Mouse (Mus musculus) retina, postnatal 1 day (tissue): ENCODE measurements around the gene Ush2a.

Experiments used
- DNase-seq: peaks from one replicate; pipeline ENCODE4 v3.0.0-alpha.2; 2012

The Ush2a gene

DNA sequence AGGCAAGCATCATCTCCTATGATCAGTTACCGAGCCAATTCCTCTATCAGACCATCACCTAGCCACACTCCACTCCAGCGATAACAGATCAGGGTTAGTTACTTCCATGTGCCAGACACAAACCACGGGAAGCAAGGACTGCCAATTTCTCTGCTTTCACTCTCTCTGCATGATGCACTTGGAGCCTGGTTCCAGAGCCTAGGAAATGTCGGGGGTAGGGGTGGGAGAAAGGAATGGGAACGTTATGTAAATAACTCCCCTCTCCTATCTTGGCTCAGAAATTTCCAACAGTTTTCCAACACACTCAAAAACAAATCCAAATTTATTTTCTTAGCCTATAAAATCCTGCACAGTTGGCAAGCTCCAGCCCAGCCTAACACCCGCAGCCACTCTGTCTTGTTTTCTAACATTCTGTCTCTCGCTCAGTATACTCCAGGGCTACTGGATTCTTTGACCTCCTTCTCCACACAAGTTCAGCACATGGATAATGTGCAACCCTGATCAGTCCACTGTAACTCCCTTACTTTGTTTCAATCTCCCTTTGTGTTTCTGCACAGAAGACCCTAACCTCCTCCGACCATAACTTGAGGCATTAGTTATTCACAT lies 515.8 kb downstream of the Ush2a start:
- DNase-seq, result no peak

- DNase-seq, result no peak
Measured at GRCm38 (mm10) chr1:188785056-188785455, 523.2 kb downstream of the Ush2a start.

DNA sequence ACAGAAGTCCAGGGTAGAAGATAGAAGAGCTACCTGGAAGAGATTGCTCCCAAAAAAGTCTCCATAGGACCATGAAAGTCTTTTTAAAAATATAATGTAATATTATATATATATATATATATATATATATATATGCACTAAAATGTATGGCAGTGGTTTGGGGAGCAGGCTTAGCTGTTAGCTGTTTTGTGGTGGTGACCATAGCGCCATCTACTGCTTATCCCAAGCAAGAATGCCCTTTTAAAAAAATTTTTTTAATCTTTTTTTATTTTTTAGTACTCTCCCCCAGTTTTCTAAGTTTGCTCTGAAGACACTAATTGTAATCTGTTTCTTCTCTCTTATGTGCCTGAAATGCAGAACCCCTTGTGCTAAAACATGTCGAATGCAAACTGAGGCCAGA lies 543.2 kb downstream of the Ush2a start:
- DNase-seq, result peak; percentile 24

DNA sequence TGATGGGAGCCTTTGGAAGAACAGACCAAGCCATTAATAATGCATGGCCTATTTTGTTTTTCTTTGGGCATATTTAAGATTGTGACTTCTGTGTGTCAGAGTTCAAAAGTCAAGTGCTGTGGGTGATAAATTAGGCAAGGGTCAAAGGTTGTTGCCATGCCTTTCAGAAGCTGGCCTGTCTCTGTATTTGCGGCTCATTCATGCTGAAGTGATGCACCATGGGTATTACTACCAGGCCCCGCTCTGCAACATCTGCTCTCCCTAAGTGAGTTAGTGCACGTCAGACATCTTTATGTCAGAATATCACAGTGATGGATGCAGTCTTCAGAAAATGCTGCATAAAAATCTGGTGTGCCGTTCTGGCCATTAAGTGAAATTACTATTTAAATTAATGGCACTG lies 544.0 kb downstream of the Ush2a start:
- DNase-seq, result peak; percentile 75

- DNase-seq, result no peak
Measured at GRCm38 (mm10) chr1:188810631-188811030, 548.8 kb downstream of the Ush2a start.

GRCm38 (mm10) chr1:188815072-188815471 lies 553.2 kb downstream of the Ush2a start:
- no peak for DNase-seq

- DNase-seq, result no peak
Measured at GRCm38 (mm10) chr1:188824195-188824594, 562.4 kb downstream of the Ush2a start.

DNA sequence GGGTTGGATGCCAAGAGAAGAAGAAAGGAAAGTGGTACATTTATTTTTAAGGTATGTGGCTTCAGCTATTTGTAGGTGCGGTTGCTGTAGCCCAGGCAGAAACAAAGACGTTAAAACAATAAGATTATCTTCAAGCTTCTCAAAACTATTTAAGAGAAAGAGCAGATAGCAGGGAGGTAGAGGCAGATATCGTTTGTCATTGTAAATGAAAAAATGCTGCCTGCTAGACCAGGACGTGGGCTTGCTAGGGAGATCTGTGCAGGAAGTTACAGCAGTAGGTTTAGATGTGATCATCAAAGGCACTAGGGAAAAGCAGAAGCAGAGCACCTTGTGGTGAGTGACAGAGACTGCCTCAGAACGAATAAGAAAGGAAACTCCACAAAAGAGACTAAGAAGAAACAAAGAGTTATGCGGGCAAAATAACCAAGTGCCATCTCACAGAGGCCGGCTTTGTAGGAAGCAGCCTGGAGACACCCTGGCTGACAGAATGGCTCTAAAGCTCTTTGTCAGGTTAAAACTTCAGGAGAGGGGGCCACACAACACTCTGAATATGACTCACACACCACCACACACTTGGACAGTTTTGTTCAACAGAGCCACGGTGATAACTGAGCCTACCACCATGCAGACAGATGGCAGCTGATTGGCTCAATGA lies 563.2 kb downstream of the Ush2a start:
- DNase-seq, result no peak

DNA sequence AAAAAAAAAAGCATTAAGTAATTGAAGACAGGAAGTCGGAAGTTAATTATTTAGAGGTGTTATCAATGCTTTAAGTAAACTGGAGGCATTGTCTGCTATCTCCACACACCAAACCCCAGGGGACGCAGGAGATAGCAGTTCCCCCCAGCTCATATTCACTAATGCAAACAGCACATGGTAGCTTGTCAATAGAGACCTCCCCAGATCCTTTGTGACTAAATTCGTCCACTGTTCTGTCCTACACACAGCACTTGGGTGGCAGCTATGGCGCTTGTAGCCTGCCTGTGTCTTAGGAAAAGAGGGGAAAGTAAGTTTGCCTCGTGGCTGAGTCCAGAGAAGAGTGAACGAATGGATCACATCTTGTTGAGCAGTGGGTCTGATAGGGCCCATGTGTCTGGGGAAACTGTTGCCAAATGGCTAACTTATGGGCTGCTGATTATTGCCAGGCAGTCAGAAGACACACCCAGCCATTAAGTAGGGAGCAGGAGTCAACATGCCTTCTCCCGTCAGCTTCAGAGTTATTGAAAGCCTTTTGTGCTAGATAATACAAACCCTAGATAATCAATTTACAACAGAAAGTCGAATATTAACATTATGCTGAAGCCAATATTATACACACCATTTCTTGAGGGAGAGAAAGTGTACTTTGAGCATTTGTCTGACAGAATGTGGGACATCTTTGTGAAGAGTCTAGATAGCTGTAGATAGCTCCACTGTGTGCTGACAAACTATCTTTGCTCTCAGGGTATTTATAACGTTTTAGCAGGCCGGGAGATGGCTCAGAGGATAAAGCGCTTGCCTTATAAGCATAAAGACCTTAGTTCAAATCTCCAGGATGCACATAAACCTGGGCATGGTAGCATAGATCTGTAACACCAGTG lies 568.9 kb downstream of the Ush2a start:
- no peak for DNase-seq

GRCm38 (mm10) chr1:188833906-188834305 lies 572.1 kb downstream of the Ush2a start:
- no peak for DNase-seq

DNA sequence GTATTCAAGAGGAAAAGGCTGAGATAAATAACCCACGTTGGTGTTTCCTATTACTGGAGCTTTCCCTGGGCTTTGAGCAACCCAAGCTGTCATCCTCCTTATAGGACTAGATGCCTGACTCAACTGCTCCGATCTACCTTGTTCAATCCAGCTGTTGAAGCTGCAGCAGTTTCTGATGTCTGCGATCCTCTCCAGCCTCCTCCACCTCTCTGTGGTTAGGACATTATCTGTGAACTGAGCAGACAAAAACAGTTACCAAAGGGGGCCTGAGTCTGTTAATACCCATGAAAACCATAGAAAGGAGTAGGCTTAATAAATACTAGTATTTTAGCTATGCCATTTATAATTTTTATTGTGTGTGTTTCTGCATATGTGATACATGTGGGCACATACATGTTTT lies 572.9 kb downstream of the Ush2a start:
- DNase-seq, result no peak

DNA sequence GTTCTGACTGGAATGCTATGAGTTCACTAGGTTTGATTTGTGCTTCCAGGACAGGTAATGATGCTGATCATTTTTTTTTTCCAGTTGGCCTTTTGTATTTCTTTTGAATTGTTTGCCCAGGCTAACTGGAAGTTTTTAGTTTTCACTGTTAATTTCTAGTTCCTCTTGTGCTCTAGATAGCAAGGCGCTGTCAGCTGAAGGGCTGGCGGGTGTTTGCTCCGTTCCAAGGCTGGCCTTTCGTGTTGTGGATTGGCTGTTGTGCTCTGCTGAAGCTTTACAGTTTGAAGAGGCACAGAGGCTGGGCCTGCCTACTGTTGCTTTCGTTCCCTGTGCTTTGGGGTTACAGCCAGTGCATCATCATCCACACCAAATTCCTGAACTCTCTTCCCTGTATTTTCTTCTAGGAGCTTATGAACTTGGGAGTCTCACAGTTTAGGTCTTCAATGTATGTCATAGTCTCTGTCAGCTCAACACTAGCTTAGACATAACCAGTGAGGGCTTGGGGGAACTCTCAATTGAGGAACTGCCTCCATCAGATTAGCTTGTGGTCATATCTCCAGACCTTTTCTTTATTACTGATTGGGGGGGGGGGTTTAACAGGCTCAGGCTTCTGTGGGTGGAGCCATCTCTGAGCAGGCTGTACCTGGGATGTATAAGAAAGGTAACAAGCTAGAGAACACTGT lies 575.9 kb downstream of the Ush2a start:
- DNase-seq, result no peak

DNA sequence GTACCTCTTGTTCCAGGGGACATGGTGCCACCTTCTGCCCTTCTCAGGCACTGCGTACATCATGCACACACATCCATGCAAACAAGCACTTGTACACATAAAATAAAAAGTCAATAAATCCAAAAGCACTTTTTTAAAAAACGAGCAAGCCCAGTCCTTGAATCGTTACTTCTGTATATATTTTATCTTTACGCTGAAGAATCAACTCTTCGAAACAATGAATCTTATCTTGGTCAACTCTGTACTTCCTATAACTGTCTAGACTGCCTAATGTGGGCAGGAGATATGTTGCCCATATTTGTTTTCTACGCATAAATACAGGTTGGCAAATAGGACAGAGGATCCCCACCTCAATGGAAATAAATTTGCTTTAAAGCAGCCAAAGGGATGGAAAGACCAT lies 585.4 kb downstream of the Ush2a start:
- no peak for DNase-seq

GRCm38 (mm10) chr1:188852776-188853175 lies 591.0 kb downstream of the Ush2a start:
- no peak for DNase-seq

DNA sequence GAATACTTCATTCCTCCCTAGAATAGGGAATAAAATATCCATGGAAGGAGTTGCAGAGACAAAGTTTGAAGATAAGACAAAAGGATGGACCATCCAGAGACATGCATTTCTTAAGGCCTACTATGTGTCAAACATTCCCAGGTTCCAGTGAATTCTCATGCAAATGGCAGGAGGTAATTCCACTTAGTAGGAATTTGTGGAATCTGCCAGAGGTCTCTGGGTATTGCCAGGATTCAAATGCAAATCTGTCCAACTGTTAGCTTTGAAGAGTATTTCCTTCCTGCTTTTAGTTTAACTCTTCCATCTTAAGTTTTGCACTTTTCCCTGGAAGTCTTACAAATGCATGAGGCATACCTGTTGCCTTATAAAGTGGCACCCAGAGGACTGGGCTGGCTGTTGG lies 592.4 kb downstream of the Ush2a start:
- no peak for DNase-seq

DNA sequence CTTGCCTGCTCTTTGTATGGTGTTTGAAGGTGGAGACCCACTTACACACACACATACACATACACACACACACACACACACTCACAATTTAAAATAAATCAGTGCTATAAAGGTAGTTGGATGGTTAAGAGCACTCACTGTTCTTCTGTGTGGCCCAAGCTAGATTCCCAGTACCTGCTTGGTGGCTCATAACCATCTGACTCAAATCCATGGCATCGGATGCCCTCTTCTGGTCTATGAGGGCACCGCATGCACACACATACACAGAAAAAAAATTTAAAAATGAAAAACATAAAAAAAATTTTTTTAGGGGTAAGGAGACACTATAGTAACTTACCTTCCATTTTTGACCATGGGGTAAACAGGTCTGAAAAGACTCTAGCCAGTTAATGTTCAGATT lies 593.2 kb downstream of the Ush2a start:
- DNase-seq, result no peak

GRCm38 (mm10) chr1:188859718-188860117 lies 597.9 kb downstream of the Ush2a start:
- DNase-seq, result no peak

DNA sequence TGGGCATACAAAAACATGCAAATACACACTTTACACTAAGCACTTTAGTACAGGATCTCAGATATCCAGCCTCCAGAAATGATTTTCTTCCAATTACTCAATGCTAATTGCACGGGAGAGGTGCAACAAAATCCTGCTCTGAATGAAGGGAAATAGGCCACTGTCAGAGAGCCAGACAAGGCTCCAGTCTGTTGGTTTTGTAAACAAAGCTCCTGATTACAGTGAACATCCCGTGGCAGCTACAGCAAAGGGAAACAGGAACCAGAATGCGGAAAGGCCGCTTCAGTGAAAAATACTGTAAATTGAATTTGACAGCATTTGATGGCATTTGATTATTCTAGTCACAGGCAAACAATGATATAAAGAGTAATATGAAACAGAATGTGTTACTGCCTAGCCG lies 604.1 kb downstream of the Ush2a start:
- peak; percentile 87 for DNase-seq

DNA sequence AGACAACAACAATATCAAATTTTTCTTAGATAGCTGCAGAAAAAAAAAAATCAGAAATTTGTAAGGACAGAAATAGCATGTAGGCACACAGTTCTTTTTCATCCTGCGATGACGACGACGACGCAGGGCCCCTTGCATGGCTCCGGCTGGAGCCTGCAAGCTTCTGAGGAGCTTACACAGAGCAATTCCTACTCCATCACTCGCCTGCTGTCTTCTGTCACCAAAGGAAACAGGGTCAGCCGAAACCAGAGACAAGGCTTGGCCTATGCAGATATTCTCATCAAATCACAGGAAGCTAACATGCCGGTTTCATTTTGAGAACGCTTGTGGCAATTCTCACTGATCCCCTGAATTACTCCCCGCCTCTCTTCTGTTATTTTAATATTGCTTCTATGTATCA lies 604.7 kb downstream of the Ush2a start:
- DNase-seq, result peak; percentile 28

DNA sequence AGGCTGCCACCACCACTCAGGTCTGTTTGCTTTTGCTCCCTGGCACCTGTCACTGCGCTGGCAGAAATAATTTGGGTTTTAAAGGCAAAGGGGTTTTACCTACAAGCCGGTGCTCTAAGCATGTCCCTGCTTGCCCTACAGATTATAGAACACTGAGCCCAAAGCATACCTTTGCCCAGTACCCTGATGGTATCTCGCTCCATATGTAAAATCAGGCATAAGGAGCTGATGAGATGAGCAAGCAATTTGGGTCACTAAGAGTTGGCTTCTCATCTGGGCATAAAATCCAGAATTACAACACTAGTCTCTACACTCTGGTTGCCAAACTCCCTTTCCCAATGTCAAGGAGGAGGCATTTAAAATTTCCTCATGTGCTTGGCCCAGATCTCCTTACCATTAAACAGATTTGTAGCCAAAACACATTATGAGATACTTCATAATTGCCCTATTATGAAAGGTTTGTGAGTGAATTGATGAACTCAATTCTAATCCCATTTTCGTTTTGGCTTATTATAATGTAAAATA lies 616.8 kb downstream of the Ush2a start:
- no peak for DNase-seq

DNA sequence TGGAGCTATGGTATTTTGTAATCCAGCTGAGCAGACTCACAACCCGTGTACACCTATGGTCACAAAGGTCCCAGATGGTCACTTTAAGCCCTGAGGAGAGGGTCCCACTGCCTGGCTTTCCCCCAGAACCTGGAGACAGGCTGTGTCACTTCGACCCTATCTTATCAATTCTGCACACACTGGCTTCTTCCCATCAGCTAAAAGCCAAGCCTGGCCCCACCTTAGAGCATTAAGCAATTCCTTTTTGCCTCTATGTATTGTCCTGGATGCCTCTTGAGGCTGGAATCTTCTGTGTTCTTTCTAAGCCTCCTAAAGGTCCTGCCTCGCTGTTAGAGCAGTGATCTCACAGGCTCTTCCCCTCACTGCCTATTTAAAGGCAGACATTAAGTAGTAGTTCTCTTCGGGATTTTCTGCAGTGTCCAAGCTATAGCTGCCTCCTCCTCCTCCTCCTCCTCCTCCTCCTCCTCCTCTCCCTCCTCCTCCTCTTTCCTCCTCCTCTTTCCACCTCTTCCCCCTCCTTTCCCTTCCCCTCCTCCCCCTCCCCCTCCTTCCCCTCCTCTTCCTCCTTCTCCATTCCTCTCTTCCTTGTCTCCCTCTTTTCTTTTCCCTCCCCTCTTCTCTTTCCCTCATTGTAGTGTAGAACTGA lies 635.2 kb downstream of the Ush2a start:
- DNase-seq, result no peak

- DNase-seq, result peak; percentile 61
Measured at GRCm38 (mm10) chr1:188904091-188904490, 642.3 kb downstream of the Ush2a start.

DNA sequence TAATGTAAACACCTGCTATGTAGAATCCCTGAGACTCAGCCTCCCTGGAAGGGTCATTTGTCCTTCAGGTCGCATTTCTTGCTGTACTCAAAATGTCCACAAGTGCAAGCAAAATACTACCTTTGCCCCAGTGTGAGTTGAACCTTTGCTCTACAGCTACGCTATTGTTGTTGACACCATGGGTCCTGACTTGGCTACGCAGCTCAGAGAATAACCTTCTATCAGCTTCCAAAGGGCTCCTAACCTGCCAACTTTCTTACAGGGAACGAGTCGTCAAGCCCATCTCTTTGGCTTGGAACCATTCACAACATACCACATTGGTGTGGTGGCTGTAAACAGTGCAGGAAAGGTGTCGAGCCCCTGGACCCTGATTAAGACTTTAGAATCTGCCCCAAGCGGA lies 644.4 kb downstream of the Ush2a start:
- no peak for DNase-seq
